Mouse (Mus musculus) cerebellum, adult 2 months (tissue): ENCODE measurements around the gene Zcchc8.

Source experiments
- CTCF ChIP-seq: fragments of 200-500 bp; IDR thresholded peaks from 2 replicates; pipeline ENCODE4 v1.5.1; 2011; ENCODE audit warnings: low read depth, mild to moderate bottlenecking, control low read depth, low read length, moderate library complexity, borderline replicate concordance; ENCODE audit not compliant: insufficient read depth
- POLR2A ChIP-seq: fragments of 200-500 bp; IDR thresholded peaks from 2 replicates; pipeline ENCODE4 v1.6.1; 2011; ENCODE audit warnings: low read length, control low read depth, borderline replicate concordance; ENCODE audit not compliant: insufficient read depth

GRCm38 (mm10) chr5:123746253-123746652 lies 25.4 kb upstream of the Zcchc8 start:
- no peak for TF ChIP-seq CTCF
- no peak for TF ChIP-seq POLR2A
